Mouse (Mus musculus): ENCODE data around the gene Trp53i11. TPM values are rescaled to one million over a fixed set of nuclear protein-coding genes. Genes with fewer than 3 reads are reported as not detected.

The Trp53i11 gene
- total and polyA plus RNA-seq, 2 experiments = 1.9 to 9.1 TPM

- DNase-seq (ENCODE audit: extremely low read depth, low read depth, low spot score) = no peak
- Histone ChIP-seq H3K27me3 (ENCODE audit: control insufficient read depth, insufficient read depth, low read length) (no peaks in the 10 kb centered on the region), H3K79me2 (ENCODE audit: control insufficient read depth, insufficient read depth, low read length) (no peaks in the 10 kb centered on the region), H3K9ac (ENCODE audit: low read depth, low read length) (no peak overlapping the region), H3K4me3 (ENCODE audit: insufficient read depth, low read depth, low read length) (no peak overlapping the region), H3K27ac (replicated peaks; ENCODE audit: insufficient read depth, low read depth, low read length) (no peak overlapping the region), H3K4me1 (ENCODE audit: control insufficient read depth, insufficient read depth, low read length) (peaks cover 5% of the 10 kb centered on the region; the same call in 1 of the 2 replicates), H3K36me3 (ENCODE audit: control insufficient read depth, insufficient read depth, low read length) (no peaks in the 10 kb centered on the region)
- 80% methylated on average over 4 of the region's 4 CpGs for WGBS
- TF ChIP-seq CTCF (IDR thresholded peaks at IDR 0.05; ENCODE audit: low read depth, low read length) (no peak), POLR2A (IDR thresholded peaks at IDR 0.05; ENCODE audit: extremely low read depth, insufficient read depth, low read length) (no peak)
Observed at GRCm38 (mm10) chr2:93160467-93161035, 26.8 kb upstream of the Trp53i11 start.

- Histone ChIP-seq H3K27ac (replicated peaks; ENCODE audit: insufficient read depth, low read depth, low read length) (peak overlapping the region; percentile 1; the same call in 1 of the 2 replicates), H3K9ac (ENCODE audit: low read depth, low read length) (no peak overlapping the region), H3K36me3 (ENCODE audit: control insufficient read depth, insufficient read depth, low read length) (no peaks in the 10 kb centered on the region), H3K79me2 (ENCODE audit: control insufficient read depth, insufficient read depth, low read length) (no peaks in the 10 kb centered on the region), H3K27me3 (ENCODE audit: control insufficient read depth, insufficient read depth, low read length) (no peaks in the 10 kb centered on the region), H3K4me3 (ENCODE audit: insufficient read depth, low read depth, low read length) (no peak overlapping the region), H3K4me1 (ENCODE audit: control insufficient read depth, insufficient read depth, low read length) (peaks cover 5% of the 10 kb centered on the region; the same call in 1 of the 2 replicates)
- WGBS = 70% methylated on average over 7 of the region's 7 CpGs
- no peak for DNase-seq (ENCODE audit: extremely low read depth, low read depth, low spot score)
- TF ChIP-seq CTCF (IDR thresholded peaks at IDR 0.05; ENCODE audit: low read depth, low read length) = no peak
- TF ChIP-seq POLR2A (IDR thresholded peaks at IDR 0.05; ENCODE audit: extremely low read depth, insufficient read depth, low read length) = no peak
Observed at GRCm38 (mm10) chr2:93161914-93162664, 25.3 kb upstream of the Trp53i11 start.

- Histone ChIP-seq H3K4me1 (ENCODE audit: control insufficient read depth, insufficient read depth, low read length) (peaks cover 5% of the 10 kb centered on the region; the same call in 1 of the 2 replicates), H3K27me3 (ENCODE audit: control insufficient read depth, insufficient read depth, low read length) (no peaks in the 10 kb centered on the region), H3K27ac (replicated peaks; ENCODE audit: insufficient read depth, low read depth, low read length) (peak overlapping the region; percentile 41), H3K9ac (ENCODE audit: low read depth, low read length) (no peak overlapping the region), H3K36me3 (ENCODE audit: control insufficient read depth, insufficient read depth, low read length) (no peaks in the 10 kb centered on the region), H3K79me2 (ENCODE audit: control insufficient read depth, insufficient read depth, low read length) (no peaks in the 10 kb centered on the region), H3K4me3 (ENCODE audit: insufficient read depth, low read depth, low read length) (no peak overlapping the region)
- DNase-seq (ENCODE audit: extremely low read depth, low read depth, low spot score) = peak; percentile 19
- WGBS = 66% methylated on average over 4 of the region's 4 CpGs
- TF ChIP-seq POLR2A (IDR thresholded peaks at IDR 0.05; ENCODE audit: extremely low read depth, insufficient read depth, low read length) (no peak), CTCF (IDR thresholded peaks at IDR 0.05; ENCODE audit: low read depth, low read length) (no peak)
Observed at GRCm38 (mm10) chr2:93162791-93163190, 24.6 kb upstream of the Trp53i11 start.

GRCm38 (mm10) chr2:93163317-93163716 lies 24.0 kb upstream of the Trp53i11 start:
- Histone ChIP-seq H3K4me1 (ENCODE audit: control insufficient read depth, insufficient read depth, low read length) (peaks cover 5% of the 10 kb centered on the region; the same call in 1 of the 2 replicates), H3K9ac (ENCODE audit: low read depth, low read length) (no peak overlapping the region), H3K27me3 (ENCODE audit: control insufficient read depth, insufficient read depth, low read length) (no peaks in the 10 kb centered on the region), H3K27ac (replicated peaks; ENCODE audit: insufficient read depth, low read depth, low read length) (peak overlapping the region; percentile 41; the same call in 1 of the 2 replicates), H3K79me2 (ENCODE audit: control insufficient read depth, insufficient read depth, low read length) (no peaks in the 10 kb centered on the region), H3K36me3 (ENCODE audit: control insufficient read depth, insufficient read depth, low read length) (no peaks in the 10 kb centered on the region), H3K4me3 (ENCODE audit: insufficient read depth, low read depth, low read length) (no peak overlapping the region)
- 30% methylated on average over 2 of the region's 2 CpGs for WGBS
- no peak for TF ChIP-seq POLR2A (IDR thresholded peaks at IDR 0.05; ENCODE audit: extremely low read depth, insufficient read depth, low read length)
- DNase-seq (ENCODE audit: extremely low read depth, low read depth, low spot score) = no peak

- Histone ChIP-seq H3K27me3 (ENCODE audit: control insufficient read depth, insufficient read depth, low read length) (no peaks in the 10 kb centered on the region), H3K9ac (ENCODE audit: low read depth, low read length) (no peak overlapping the region), H3K36me3 (ENCODE audit: control insufficient read depth, insufficient read depth, low read length) (no peaks in the 10 kb centered on the region), H3K4me3 (ENCODE audit: insufficient read depth, low read depth, low read length) (no peak overlapping the region), H3K4me1 (ENCODE audit: control insufficient read depth, insufficient read depth, low read length) (peaks cover 5% of the 10 kb centered on the region; the same call in 1 of the 2 replicates), H3K79me2 (ENCODE audit: control insufficient read depth, insufficient read depth, low read length) (no peaks in the 10 kb centered on the region), H3K27ac (replicated peaks; ENCODE audit: insufficient read depth, low read depth, low read length) (no peak overlapping the region)
- WGBS = 72% methylated on average over 6 of the region's 6 CpGs
- TF ChIP-seq POLR2A (IDR thresholded peaks at IDR 0.05; ENCODE audit: extremely low read depth, insufficient read depth, low read length) (no peak), CTCF (IDR thresholded peaks at IDR 0.05; ENCODE audit: low read depth, low read length) (no peak)
- DNase-seq (ENCODE audit: extremely low read depth, low read depth, low spot score) = no peak
Observed at GRCm38 (mm10) chr2:93163750-93164335, 23.5 kb upstream of the Trp53i11 start.
